Mouse (Mus musculus): ENCODE measurements around the gene Rbfox3.

- TF ChIP-seq POLR2A (IDR thresholded peaks at IDR 0.05; ENCODE audit: borderline replicate concordance, low read depth, low read length): no peak
- no peak for TF ChIP-seq CTCF (IDR thresholded peaks at IDR 0.05; ENCODE audit: low read depth, low read length)
These were observed 441.0 kb downstream of the Rbfox3 start for GRCm38 (mm10) chr11:118470234-118470966.

All from bone marrow macrophage, adult 2 months (primary cell).